Mouse (Mus musculus) gastrocnemius, adult 2 months (tissue): Measurements from ENCODE around the gene Ap4b1. TPM values are rescaled to one million over a fixed set of nuclear protein-coding genes. Genes with fewer than 3 reads are reported as not detected.
A peak's percentile ranks its signal among the peaks of the same experiment; 100 is the strongest.
"Not testable (repeated sequence)": the region's sequence is repeated elsewhere in the genome, so short reads cannot be mapped to it uniquely, and the experiment has no call there.

Experiments used
- DNase-seq: peaks from one replicate; pipeline ENCODE4 v3.0.0; 2022
- H3K27ac ChIP-seq: fragments of 200-600 bp; 2 replicates; pipeline ENCODE4 v1.8.1; 2022; ENCODE audit warnings: mild to moderate bottlenecking
- H3K4me3 ChIP-seq: fragments of 200-600 bp; 2 replicates; pipeline ENCODE4 v1.8.1; 2022; ENCODE audit warnings: mild to moderate bottlenecking, moderate library complexity
- CTCF ChIP-seq: fragments of 200-600 bp; IDR thresholded peaks from 2 replicates; pipeline ENCODE4 v1.8.1; 2022; ENCODE audit warnings: antibody characterized with exemption, mild to moderate bottlenecking, moderate library complexity
- intact Hi-C: fragments of 180-260 bp; cut with DNase I; formaldehyde crosslinking; loops from one replicate; pipeline ENCODE4 v1.15.1; 2025
- total RNA-seq, 2 experiments: library from RNA; stranded (reverse); gene quantifications; 2 replicates each; pipeline ENCODE4 v1.2.3; 2021

Gene Ap4b1
- total RNA-seq, 2 experiments from 2014 or later = 7.1 to 8.8 TPM

DNA sequence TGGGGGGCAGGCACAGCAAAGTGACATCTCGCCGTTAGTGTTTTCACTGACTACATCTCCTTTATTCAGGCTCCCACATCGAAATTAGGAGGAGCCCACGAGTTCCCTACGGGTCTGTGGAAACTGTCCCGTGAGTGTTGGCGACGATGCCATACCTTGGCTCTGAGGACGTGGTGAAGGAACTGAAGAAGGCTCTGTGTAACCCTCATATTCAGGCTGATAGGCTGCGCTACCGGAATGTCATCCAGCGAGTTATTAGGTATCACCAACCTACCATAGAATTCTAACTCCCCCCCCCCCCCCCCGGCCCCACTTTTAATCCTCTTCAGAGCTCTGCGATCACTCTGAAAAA lies 455 bp downstream of the Ap4b1 start:
- peak overlapping the region; percentile 92 for H3K4me3 ChIP-seq
- H3K27ac ChIP-seq = peak overlapping the region; percentile 98
- intact Hi-C loops = loop anchor here (1.0 to 5.0 kb wide), 3 partner anchors 18 to 72 kb away; partner anchors contain the start of genes Gm10964, Hipk1 and Olfml3
- TF ChIP-seq CTCF = no peak
- no peak for DNase-seq

DNA sequence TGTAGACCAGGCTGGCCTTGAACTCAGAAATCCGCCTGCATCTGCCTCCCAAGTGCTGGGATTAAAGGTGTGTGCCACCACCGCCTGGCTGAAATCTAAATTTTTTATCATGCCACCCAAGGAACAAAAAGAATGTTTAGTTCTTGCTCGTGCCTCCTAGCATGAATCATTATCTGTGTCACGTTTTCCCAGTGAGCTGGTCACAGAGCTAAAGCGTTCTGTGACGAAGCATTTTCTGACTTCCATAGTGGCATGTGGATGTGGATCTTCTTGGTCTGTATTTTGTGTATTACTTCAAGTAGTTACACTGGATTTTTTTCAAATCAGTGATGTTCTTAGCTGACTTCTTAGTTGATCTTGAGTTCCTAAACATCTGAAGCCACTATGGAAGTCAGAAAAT lies 1.6 kb downstream of the Ap4b1 start:
- H3K4me3 ChIP-seq = no peak overlapping the region
- TF ChIP-seq CTCF = no peak
- intact Hi-C loops = no loop called here
- DNase-seq = no peak
- H3K27ac ChIP-seq = no peak overlapping the region

DNA sequence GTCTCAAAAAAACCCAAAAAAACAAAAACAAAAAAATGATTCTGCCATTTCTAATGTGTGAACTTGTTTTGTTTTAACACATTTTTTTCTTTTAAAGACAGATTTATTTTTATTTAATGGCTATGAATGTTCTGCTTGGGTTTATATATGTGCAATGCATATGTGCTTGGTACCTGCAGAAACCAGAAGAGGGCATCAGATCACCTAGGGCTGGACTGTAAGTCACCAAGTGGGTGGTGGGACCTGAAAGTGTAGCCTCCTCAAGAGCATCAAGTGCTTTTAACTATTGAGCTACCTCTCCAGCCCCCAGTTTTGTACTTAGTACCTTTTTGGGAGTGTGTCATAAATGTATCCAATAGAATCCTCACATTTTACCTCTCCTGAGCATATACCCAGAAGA lies 18.2 kb downstream of the Ap4b1 start:
- no peak overlapping the region for H3K4me3 ChIP-seq
- intact Hi-C loops = no loop called here
- peak; percentile 12; the same call in 1 of the 2 replicates for TF ChIP-seq CTCF
- DNase-seq = no peak
- H3K27ac ChIP-seq = no peak overlapping the region

DNA sequence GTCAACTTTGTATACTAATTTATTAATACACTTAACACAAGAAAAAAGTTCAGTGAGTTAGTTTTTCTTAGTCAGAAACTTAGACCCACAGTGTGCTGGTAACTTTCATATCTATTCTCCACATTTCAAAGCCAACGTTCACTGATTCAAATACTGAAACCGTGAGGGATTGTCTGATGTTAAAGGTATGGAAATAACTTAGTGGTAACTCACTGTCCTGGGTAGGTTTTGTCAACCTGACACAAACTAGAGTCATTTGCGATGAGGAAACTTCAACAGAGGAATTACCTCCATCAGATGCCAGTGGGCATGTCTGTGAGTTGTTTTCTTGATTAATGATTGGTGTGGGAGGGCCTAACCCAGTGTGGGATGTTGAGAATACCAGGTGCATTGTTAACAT lies 19.7 kb downstream of the Ap4b1 start:
- no peak for DNase-seq
- intact Hi-C loops = no loop called here
- Histone ChIP-seq H3K27ac (no peak overlapping the region), H3K4me3 (no peak overlapping the region)
- TF ChIP-seq CTCF = no peak

DNA sequence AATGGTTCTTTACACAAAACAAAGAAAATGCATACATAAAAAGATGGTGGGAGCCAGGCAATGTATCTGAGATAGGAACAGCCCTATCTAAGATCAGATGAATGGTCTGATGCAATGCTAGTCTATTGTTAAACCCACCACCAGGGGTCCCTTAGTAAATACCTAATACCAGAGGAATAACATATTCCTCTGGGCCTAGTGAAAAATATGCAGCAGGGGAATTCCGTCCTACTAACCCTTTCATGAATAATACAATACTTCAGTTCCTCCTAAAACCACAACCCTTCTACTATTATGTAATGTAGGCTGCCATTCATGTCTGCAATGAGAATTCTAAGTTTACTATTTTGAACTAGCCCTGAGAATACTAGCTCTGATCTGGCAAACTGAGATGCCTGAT lies 21.4 kb downstream of the Ap4b1 start:
- DNase-seq, H3K27ac ChIP-seq, intact Hi-C loops, H3K4me3 ChIP-seq: not testable (repeated sequence)

DNA sequence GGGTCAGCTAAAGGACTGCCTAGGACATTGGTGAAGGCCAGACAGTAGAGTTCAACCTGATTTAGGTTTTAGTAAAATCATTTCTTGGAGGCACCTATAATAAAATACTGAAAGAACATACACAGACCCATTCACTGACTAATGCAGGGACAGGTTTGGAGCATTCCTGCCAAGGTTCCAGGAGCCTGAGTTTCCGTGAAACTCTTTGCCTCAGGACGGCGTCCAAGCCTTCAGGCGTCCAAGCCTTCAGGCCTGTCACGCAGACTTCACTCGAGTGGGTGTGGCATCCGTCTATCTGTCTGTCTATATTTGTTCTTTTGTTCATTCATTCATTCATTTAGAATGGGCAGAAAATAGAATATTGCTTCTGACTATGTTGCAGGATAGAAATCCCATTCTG lies 21.8 kb downstream of the Ap4b1 start:
- no peak for TF ChIP-seq CTCF
- intact Hi-C loops = no loop called here
- no peak overlapping the region for H3K27ac ChIP-seq

DNA sequence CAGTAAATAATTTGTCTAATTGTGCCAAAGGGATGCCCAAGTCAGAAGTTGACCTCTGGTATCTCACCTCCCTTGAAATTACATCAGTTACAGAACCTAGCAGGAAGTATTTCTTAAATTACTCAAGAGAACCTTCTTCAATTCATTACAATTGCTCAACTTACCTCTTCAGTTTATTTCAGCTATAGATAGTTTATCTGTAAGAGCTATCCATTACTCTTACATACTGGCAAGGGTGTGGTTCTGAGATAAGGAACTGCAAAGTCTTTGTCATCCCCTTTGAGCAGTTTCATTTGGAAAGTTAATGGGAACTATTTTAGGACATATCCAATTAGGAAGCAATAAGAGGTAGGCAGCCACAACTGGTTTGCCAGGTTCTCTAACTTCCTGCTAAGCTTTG lies 23.1 kb downstream of the Ap4b1 start, which contains the start of gene Bcl2l15:
TSS of gene Bcl2l15 (plus strand) at position 176 of the 400 bp plus-strand sequence.
- intact Hi-C loops = no loop called here
- TF ChIP-seq CTCF = no peak
- no peak for DNase-seq
- Histone ChIP-seq H3K4me3 (no peak within 1 kb of the TSS), H3K27ac (no peak within 1 kb of the TSS)

More for the DNA sequence above, 21.8 kb downstream of the Ap4b1 start:
- no peak for DNase-seq
- H3K4me3 ChIP-seq = no peak overlapping the region

DNA sequence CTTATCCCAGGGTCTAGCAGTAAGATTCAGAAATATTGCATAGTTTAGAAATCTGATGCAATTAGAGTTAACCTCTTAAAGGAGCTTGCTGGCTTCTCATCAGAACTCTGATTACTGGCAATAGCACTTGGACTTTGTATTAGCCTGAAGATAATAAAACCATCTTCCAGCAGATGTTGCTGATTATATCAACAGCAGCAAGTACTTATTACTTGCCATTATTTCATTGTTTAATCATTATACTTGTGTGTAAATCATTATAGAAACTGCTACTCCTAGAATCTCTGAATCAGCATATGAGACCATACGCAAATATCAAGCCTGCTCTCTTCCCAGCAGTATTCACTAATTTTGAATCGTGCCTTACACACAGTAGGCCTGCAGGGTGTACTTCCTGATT lies 24.7 kb downstream of the Ap4b1 start:
- intact Hi-C loops = no loop called here
- no peak for TF ChIP-seq CTCF
- no peak overlapping the region for H3K4me3 ChIP-seq
- H3K27ac ChIP-seq = no peak overlapping the region
- no peak for DNase-seq

DNA sequence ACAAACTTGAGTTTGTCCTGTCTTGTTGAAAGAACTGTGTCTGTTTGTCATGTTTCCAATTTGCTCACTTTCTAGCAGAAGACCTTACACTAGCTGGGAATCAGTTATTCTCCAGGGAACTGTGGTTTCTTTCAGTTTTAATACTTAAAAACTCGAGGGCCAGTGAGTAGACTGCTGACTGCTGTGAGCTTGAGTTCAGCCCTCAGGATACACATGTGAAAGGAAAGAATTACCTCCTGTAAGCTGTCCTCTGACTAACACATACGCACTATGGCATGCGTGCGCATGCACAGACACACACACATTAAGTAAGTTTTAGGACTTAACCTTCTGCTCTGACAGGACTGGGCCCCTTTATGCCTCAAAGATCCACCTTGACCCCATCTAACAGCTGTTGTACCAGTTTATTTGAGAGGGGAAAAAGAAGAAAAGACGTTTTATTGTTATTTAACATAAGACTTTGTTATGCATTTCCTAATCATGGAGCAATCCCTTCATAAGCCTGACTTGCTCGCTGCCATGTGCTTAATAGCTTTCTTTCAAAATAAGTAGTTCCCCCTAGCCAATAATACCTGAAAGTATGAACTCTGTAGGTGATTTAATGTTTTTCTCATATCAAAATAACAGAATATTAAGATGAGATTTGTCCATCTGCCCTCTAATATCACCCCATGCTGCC lies 26.1 kb downstream of the Ap4b1 start:
- no peak for TF ChIP-seq CTCF
- Histone ChIP-seq H3K27ac (no peak overlapping the region), H3K4me3 (no peak overlapping the region)
- intact Hi-C loops = no loop called here
- no peak for DNase-seq

DNA sequence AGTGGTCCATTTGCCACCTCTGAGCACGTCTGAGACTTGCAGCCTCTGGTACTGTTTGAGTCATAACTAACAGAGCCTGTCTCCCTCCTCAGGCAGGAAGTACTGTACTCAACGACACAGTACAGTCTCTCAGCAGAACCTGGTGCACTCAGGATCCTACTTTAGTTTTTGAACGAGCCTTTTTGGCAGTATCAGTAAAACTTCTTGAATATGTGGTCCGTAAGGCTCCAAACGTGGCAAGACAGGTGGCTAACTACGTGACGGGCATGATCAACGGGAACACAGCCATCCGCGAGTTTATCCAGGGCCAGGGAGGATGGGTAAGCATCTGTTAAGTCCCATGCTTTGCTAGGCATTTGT lies 26.6 kb downstream of the Ap4b1 start:
- no peak for TF ChIP-seq CTCF
- Histone ChIP-seq H3K27ac (no peak overlapping the region), H3K4me3 (no peak overlapping the region)
- DNase-seq = no peak
- intact Hi-C loops = no loop called here

DNA sequence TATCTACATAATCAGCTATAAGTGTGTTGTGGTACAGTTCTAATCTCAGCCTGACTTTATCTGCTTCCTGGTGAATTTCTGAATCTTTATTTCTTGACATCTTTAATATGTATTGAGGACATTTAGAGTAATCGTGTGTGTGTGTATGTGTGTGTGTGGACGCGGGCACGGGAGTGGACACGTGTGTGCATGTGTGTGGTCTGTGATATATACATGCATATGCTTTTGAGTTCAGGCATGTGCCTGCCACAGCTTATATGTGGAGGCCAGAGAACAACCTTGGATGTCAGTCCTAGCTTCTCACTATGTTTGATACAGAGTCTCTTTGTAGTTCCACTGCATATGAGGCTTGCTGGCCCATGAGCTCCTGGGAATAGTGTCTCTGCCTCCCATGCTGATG lies 27.1 kb downstream of the Ap4b1 start:
- H3K27ac ChIP-seq = no peak overlapping the region
- no peak overlapping the region for H3K4me3 ChIP-seq
- intact Hi-C loops = no loop called here
- TF ChIP-seq CTCF = no peak
- no peak for DNase-seq

DNA sequence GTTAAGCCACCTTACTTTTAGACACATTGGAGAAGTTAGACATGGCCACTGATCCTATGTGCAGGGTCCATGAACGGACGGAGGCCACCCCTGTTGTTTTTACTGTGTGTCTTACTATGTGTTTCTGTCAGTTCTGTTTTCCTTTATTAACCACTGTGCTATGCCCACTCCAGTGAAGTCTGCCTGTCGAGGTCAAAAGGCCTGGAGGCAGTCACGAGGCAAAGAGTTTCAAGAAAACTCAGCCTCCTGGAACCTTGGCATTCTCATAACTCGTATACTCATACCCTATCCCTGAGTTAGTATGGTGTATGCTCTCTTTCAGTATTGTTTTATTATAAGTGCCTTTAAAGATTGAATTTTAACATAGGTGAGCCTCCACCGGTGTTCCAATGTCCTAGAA lies 30.4 kb downstream of the Ap4b1 start:
- Histone ChIP-seq H3K4me3 (no peak overlapping the region), H3K27ac (no peak overlapping the region)
- intact Hi-C loops = no loop called here
- DNase-seq = no peak
- TF ChIP-seq CTCF = no peak

DNA sequence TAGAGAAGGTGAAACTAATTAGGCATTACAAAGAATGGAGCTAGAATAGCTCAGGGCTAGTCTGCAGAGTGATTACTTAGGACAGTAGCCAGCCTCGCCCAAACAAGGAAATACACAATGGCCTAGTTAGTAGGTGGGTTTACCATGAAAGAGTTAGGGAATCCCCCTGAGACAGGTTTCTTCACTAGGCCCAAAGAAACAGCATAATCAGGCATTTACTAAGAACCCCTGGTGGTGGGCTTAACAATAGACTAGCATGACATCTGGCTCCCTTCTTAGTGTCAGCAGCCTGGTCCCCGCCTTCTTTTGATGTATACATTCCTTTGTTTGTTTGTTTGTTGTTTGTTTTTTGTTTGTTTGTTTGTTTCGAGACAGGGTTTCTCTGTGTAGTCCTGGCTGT lies 30.9 kb downstream of the Ap4b1 start:
- intact Hi-C loops, H3K27ac ChIP-seq, DNase-seq: not testable (repeated sequence)

DNA sequence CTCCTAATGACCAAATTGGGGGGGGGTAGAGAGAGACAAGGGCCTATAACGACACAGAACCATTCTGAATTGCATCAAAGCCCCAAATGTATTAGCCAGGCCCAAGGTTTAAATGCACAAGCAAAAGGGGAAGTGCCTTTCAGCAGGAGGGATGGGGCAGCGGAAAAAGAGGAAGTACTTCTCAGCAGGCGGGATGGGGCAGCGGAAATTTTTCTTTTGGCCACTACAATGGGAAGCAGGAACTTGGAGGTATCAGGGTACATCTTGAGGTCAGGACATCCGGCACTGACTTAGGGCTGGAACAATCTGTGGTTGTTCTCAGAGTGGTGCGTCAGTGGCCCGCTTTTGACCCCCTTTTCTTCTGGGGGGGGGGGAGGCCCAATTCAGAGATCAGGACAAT lies 31.6 kb downstream of the Ap4b1 start:
- DNase-seq, H3K27ac ChIP-seq, H3K4me3 ChIP-seq, intact Hi-C loops: not testable (repeated sequence)

More for the DNA sequence above, 30.9 kb downstream of the Ap4b1 start:
- not testable (repeated sequence) for H3K4me3 ChIP-seq
